In the genomic region with DNA sequence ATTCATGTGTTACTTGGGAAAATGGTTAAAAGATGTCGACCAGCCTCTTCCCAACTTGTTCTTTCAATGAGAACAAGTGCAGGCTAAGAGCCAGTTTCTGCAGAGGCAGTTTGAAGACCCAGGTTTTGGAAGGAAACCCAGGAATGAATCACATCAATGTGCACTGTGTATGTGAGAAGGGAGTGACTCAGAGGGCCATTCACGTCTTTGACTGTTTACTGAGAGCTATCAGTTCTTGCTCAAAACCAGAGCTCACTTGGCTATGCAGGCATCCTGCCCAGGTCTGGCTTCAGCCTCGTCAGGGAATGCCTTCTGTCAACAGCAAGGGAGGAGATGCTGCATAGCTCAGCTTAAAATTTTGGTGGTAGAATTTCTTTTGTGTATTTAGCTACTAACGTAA, we compare ENCODE assay signal across 8 mouse cellular contexts. TPM values are rescaled to one million over a fixed set of nuclear protein-coding genes. Genes with fewer than 3 reads are reported as not detected.
DNase-seq lines count a peak whose midpoint lies in the region; ATAC-seq and TF ChIP-seq lines count a peak whose summit lies in the region.

No protein-coding gene starts in this region.

- peak overlapping the region; percentile 65 for H3K27ac ChIP-seq in neural tube, embryonic 15.5 days (replicated peaks)
- no peak overlapping the region for H3K27ac ChIP-seq in thymus, adult 2 months (ENCODE audit: control insufficient read depth, insufficient read depth, low read length)

- H3K4me3 ChIP-seq in C2C12 (ENCODE audit: insufficient read depth, poor library complexity, severe bottlenecking), result no peak overlapping the region
- H3K4me3 ChIP-seq in neural tube, embryonic 15.5 days (replicated peaks), result no peak overlapping the region
- no peak overlapping the region for H3K4me3 ChIP-seq in thymus, adult 2 months (ENCODE audit: control insufficient read depth, insufficient read depth, low read length)

- DNase-seq in 3134 (ENCODE audit: extremely low read depth, insufficient read length, low spot score), result peak; percentile 64
- DNase-seq in gastrocnemius, postnatal 14 days, result peak; percentile 55
- peak; percentile 44 for DNase-seq in layer of hippocampus, adult 9-10 months (ENCODE audit: low spot score)
- no peak for DNase-seq in thymus, adult 2 months
- DNase-seq in spleen, postnatal 10 days (ENCODE audit: low spot score in 2 of 2), result no peak
- no peak for DNase-seq in thymus, postnatal 36 days

- ATAC-seq in neural tube, embryonic 15.5 days (ENCODE audit: low FRiP score), result peak; percentile 27; the same call in 1 of the 2 replicates

- no peak overlapping the region for H3ac ChIP-seq in C2C12 (ENCODE audit: control insufficient read depth, insufficient read length, low read depth)

- intact Hi-C loops in gastrocnemius, postnatal 14 days (cut with DNase I; ENCODE audit: low total_unique reads), result no loop called here

- no peaks in the 10 kb centered on the region for H3K9me3 ChIP-seq in neural tube, embryonic 15.5 days (replicated peaks)

- H3K79me2 ChIP-seq in C2C12 (ENCODE audit: control insufficient read depth, insufficient read depth), result no peaks in the 10 kb centered on the region

- H3K4me2 ChIP-seq in neural tube, embryonic 15.5 days, result no peak overlapping the region

- 68% methylated on average over 4 of the region's 4 CpGs for WGBS in neural tube, embryonic 15.5 days
- 83% methylated on average over 4 of the region's 4 CpGs for WGBS in thymus, adult 2 months

- no peaks in the 10 kb centered on the region for H3K36me3 ChIP-seq in C2C12 (ENCODE audit: control insufficient read depth, insufficient read depth)
- no peaks in the 10 kb centered on the region for H3K36me3 ChIP-seq in neural tube, embryonic 15.5 days
- no peaks in the 10 kb centered on the region for H3K36me3 ChIP-seq in thymus, adult 2 months (ENCODE audit: control insufficient read depth, insufficient read depth, low read length)

- peaks cover 4% of the 10 kb centered on the region for H3K4me1 ChIP-seq in neural tube, embryonic 15.5 days
- H3K4me1 ChIP-seq in thymus, adult 2 months (replicated peaks; ENCODE audit: control insufficient read depth, insufficient read depth, low read length), result no peaks in the 10 kb centered on the region

- TF ChIP-seq POLR2A in thymus, adult 2 months (IDR thresholded peaks at IDR 0.05; ENCODE audit: control insufficient read depth, extremely low read depth, insufficient read depth, low read length, poor library complexity), result no peak

- H3K27me3 ChIP-seq in C2C12 (ENCODE audit: control insufficient read depth, insufficient read depth, insufficient read length), result no peaks in the 10 kb centered on the region
- H3K27me3 ChIP-seq in neural tube, embryonic 15.5 days (replicated peaks), result no peaks in the 10 kb centered on the region
- H3K27me3 ChIP-seq in thymus, adult 2 months (ENCODE audit: control insufficient read depth, insufficient read depth, low read length), result no peaks in the 10 kb centered on the region

- TF ChIP-seq CTCF in C2C12 (IDR thresholded peaks at IDR 0.05; ENCODE audit: control insufficient read depth, insufficient read depth, insufficient read length), result no peak
- no peak for TF ChIP-seq CTCF in thymus, adult 2 months (IDR thresholded peaks at IDR 0.05; ENCODE audit: borderline replicate concordance, control insufficient read depth, extremely low read depth, insufficient read depth, low read length, poor library complexity)

- H3K9ac ChIP-seq in neural tube, embryonic 15.5 days (replicated peaks), result no peak overlapping the region

- H3K79me3 ChIP-seq in C2C12 (ENCODE audit: low read depth), result no peaks in the 10 kb centered on the region

TF ChIP-seq in C2C12, 6 proteins besides CTCF, POLR2A, EP300 and RAD21:
- TF ChIP-seq FOSL1 (IDR thresholded peaks at IDR 0.05; ENCODE audit: insufficient read depth, low read length, poor library complexity, severe bottlenecking) (peak; percentile 3), MAX (IDR thresholded peaks at IDR 0.05) (no peak)

RNA-seq across cellular contexts. Expression of a gene that starts 17.0 kb away (rescaled TPM):
- polyA plus RNA-seq in C2C12 (2012; fragmentation: generic; extraction: Trizol), result 12.2 TPM
- 1 to 10 TPM; 1.5 to 2.5 TPM for total RNA-seq in gastrocnemius, postnatal 14 days (2021)
- polyA plus RNA-seq in neural tube, embryonic 15.5 days (2015; fragmentation: Nextera tagmentation; extraction: Ambion mirVana), result 9.4 and 14.7 TPM in 2 replicates
- polyA plus RNA-seq in thymus, adult 2 months (2012; rRNA removed), result 8.5 and 9.3 TPM in 2 replicates

Comparison
In these comparisons a context has a peak if more than half of its experiments do, and no peak if none do; other contexts are left out.
1. DNase-seq: peak in 3134 (single experiment), gastrocnemius, postnatal 14 days (single experiment) and layer of hippocampus, adult 9-10 months (single experiment); none in thymus, adult 2 months (single experiment), spleen, postnatal 10 days (0 of 2) and thymus, postnatal 36 days (0 of 2).